Mouse (Mus musculus) layer of hippocampus, adult 6 months (tissue): ENCODE measurements around the gene Mlxipl. TPM values are rescaled to one million over a fixed set of nuclear protein-coding genes. Genes with fewer than 3 reads are reported as not detected.

Source experiments
- long read RNA-seq, 2 experiments: library from polyadenylated mRNA; unstranded; transcript quantifications; one replicate each; pipeline ENCODE4 v2.0.0; 2019 to 2020
- polyA plus RNA-seq: library from polyadenylated mRNA; unstranded; fragments of <200 nt; fragmentation: Nextera tagmentation; gene quantifications from 2 replicates; pipeline ENCODE4 v1.2.3, GENCODE M21; 2021

Mlxipl gene
- polyA plus RNA-seq = 0.26 and 0.29 TPM in 2 replicates
- long read RNA-seq, experiment 1 = 0 reads
- long read RNA-seq, experiment 2, partial matches to known transcripts = 1 of 2 reads
- long read RNA-seq, experiment 2, other reads (novel, unspliced or antisense) = 1 of 2 reads

DNA sequence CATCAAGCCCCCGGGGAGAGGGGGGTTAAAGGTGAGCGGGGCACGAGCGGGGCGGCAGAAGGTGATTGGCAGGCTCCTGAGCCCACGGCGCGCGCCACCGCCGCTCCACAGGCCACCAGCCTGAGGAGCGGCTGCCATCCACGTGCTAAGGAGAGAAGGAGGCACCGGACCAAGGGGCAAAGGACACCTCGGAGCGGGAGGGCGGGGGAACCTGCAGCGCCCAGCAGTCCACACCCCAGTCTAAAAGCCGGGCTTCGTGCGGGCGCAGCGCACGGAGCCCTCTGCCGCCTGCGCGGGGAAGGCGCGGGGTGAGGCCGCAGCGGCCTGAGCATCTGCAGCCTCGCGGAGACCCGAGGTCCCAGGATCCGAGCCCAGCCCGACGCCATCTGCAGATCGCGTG is at the start of gene Mlxipl:
TSS of gene Mlxipl (plus strand) at position 238 of the 400 bp plus-strand sequence.

DNA sequence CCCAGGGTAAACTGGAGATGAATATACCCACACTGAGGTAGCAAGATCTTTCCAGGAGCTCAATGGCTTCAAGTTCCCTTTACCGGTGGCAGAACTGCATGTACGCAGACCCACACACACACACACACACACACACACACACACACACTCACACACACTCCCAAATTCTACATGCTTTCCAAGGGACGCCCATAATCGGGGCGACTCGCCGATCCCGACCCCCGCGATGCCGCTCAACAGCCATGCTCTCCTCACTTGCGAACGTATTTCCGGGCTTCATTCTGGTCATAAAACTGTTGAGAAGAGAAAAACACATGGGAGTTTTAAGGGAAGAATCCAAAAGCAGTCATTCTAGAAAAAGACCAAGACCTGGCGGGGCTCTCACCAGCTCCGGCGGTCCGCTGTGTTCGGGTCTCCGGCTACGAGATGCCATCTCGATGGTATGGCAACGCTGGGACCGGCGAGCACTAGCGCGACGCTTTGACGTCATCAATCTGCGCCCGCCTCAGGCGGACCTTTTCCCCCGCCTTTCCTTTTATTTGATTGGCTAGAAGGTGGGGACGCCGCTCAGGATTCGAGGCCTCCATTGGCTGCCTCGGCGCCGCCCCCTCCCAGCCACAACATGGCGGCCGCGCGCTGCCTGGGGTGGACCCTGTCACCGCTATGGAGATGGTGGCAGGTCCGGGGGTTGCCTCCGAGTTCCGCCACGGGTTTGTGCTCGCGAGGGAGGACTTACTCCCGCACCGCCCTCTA is 25.9 kb upstream of the Mlxipl start, which contains the start of gene Dnajc30:
TSS of gene Dnajc30 (plus strand) at position 574 of the 753 bp plus-strand sequence.

DNA sequence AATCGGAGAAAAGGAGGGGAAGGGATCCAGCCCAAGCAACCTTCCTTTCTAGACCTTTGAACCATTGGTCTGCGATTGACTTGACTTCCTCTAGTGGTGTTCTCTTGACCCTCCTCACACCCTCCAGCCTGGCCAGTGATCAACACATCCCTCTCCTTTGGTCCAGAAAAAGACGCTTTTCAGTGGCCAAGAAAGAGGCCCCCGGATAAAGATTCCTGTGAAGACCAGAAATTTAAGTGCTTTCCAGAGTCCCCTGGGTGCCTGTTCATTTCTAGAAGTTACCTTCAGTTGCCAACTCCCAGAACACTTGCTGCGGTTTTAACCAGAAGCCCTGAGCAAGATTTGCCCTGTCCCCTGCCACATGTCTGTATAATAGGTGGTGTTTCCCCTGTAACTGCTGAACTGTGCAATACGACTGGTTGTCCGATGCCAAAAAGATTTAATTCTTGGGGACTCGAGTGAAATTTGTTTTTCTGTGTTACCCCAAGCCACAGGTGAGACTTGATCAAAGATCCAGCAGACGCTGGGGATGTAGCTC is 24.7 kb upstream of the Mlxipl start, which contains the start of gene Bud23:
TSS of gene Bud23 (minus strand) at position 51 of the 538 bp plus-strand sequence.

DNA sequence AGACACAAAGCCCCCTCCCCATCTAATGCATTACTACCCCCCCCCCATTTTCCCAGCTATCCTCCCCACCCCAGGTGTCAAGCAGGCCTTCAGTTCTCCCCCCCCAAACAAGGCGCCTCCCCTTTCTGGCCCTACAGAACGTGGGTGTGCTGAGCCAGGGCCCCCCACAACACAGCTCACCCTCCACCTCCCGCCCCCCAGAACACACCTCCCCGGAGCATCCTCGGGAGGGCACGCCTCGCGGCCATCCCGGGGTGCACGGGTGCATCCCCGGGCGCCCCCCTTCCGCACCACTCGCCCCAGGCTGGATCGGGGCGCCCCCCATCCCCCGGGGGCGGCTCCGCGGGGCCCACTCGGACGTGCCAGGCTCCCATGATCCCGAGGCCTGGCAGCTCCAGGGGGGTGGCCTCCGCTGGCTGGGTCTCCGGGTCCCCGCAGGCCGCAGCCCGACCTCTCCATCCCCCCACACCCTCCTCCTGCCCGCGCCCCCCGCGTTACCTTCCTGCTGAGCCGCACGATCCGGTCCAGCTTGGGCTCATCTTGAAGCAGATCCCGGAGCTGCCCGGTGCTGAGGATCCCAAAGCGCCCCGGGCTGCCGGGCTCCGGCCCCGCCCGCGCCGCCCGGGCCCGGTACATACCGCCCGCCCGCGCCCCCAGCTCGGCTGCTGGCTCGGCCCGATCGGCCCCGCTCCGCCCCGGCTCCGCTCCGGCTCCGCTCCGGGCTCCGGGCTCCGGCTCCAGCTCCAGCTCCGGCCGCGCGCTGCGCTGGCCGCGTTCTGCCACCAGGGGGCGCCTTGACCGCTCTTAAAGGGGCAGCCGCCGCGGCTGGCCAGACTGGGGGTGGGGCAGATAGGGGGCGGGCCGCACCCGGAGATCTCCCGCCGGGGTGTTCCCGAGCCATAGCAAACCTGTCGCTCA is 11.9 kb upstream of the Mlxipl start, which contains the start of gene Vps37d:
TSS of gene Vps37d (minus strand) at position 703 of the 918 bp plus-strand sequence.

DNA sequence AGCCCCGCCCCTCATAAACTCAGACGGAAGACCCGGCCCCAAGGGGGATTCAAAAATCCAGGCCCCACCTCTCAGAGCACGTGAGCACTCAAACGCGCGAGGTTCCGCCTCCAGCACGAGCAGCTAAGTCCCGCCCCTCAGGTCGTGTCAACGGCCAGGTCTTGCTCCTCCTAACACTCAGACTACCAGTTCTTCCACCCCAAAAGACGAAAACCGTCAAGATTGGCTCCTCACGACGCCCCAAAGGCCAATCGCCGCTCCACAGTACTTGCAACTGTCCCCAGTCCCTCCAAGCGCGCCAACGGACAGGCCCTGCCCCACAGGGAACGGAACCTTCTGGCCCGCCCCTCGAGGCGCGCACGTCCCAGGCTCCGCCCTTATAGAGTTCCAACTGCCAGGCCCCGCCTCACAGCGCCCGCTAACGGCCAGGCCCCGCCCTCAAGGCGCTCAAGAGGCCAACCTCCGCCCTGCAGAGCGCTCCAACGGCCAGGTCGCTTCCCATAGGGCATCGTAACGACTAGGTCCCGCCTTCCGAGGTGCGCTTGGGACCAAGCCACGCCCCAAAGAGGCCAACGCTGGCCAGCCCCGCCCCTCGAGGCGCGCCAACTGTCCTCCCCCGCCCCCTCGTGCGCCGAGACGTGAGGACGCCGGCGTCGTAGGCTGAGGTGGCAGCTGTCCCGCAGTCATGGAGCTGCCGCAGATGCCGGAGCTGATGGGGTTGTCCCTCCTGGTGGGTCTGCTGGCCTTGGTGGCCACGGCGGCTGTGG is 59.5 kb downstream of the Mlxipl start, which contains the start of gene Tbl2:
TSS of gene Tbl2 (plus strand) at position 605 of the 767 bp plus-strand sequence.

DNA sequence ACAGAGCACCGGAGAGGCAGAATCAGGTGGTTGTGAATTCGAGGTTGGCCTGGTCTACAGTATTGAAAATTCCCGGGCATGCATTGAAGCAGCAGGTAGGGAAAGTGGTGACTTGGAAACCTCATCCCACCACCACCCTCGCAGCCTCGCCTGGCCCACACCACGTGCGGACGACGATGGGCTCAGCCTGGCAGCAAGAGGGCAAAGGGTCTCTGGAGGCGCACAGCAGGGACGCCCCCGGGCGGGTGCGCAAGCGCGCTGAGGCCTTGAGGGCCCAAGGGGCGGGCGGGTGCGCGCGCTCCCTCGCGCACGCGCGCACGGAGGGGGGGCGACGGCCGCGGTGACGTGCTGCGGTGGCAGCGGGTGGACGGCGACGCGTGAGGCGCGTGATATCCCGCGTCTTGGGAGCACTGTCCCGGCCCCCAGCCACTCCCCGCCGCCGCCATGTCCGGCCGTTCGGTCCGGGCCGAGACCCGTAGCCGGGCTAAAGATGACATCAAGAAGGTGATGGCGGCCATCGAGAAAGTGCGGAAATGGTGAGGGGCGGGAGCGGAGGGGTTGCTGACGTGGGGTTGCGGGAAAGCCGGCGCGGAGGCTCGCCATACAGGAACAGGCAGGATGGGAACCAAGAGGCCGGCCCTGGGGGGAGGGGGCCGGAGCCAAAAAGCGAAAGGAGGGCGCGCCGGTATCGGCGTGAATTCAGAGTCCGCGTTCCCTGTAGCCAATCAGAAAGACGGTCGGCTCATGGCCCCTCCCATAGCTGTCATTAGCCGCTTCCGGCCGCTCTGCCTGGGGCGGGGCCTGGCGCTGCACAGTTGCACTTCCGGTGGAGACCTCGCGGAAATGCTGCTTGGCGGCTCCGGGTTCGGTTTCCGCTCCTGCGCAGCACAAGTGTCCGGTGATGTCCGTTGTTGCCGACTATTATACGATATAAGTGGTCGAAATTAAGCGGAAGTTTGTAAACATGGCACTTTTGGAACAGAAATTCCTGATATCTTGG is 78.7 kb downstream of the Mlxipl start, which contains the start of gene Bcl7b:
TSS of gene Bcl7b (plus strand) at position 221 of the 1,000 bp plus-strand sequence.

DNA sequence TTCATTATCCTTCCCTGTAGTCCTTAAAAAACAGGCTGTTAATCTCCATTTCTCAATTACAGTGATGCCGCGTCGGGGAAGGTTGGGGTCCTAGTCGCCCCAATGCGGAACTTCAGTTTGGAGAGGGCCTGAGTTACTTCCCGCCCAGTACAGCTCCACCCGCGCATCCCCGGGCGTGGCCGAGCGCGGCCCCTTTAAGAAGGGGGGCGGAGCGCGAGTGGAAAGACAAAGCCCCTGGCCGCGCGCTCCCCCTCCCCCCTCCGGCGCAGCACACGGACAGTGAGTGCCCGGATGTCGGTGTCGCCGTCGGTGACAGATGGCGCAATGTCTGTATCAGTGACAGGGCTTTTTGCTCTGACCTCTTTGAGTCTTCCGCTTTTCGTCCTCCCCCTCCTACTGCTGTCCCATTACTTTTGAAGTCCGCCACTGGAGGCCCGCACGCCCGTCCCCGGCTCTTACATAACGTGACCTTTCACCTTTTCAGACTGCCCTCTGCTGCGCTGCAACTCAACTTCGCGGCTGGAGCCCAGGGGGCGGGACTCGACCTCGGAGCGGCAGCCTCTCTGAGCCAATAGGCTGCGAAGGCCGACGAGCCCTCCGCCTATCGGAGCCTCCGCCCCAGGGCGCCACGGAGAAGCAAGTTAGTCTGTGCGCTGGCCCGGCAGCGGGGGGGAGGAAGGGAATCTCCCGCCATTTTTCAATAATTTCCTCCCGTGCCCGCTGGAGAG is 97.1 kb downstream of the Mlxipl start, which contains the start of gene Baz1b:
TSS of gene Baz1b (plus strand) at position 644 of the 728 bp plus-strand sequence.

Other genes starting within 250 kb of the Mlxipl start
- gene Tmem270, start 183.2 kb upstream of the Mlxipl start, polyA plus RNA-seq = not detected in 2 replicates
- not detected in 2 replicates for gene Cldn13, start 174.4 kb upstream of the Mlxipl start, polyA plus RNA-seq
- 6.6 and 7.0 TPM in 2 replicates for gene Mettl27, start 157.5 kb upstream of the Mlxipl start, polyA plus RNA-seq
- gene Cldn4, start 143.0 kb upstream of the Mlxipl start, polyA plus RNA-seq = not detected in 2 replicates
- 1.6 and 5.9 TPM in 2 replicates for gene Cldn3, start 103.7 kb upstream of the Mlxipl start, polyA plus RNA-seq
- 42.2 and 48.0 TPM in 2 replicates for gene Abhd11, start 80.7 kb upstream of the Mlxipl start, polyA plus RNA-seq
- gene Stx1a, start 66.4 kb upstream of the Mlxipl start, polyA plus RNA-seq = 77.2 and 94.5 TPM in 2 replicates
- 71.9 and 91.8 TPM in 2 replicates for gene Dnajc30, start 25.7 kb upstream of the Mlxipl start, polyA plus RNA-seq
- 47.5 and 49.2 TPM in 2 replicates for gene Bud23, start 24.9 kb upstream of the Mlxipl start, polyA plus RNA-seq
- gene Vps37d, start 11.6 kb upstream of the Mlxipl start, polyA plus RNA-seq = 2.4 and 3.7 TPM in 2 replicates
- 17.6 and 17.9 TPM in 2 replicates for gene Tbl2, start 59.8 kb downstream of the Mlxipl start, polyA plus RNA-seq
- gene Bcl7b, start 78.4 kb downstream of the Mlxipl start, polyA plus RNA-seq = 78.1 and 83.6 TPM in 2 replicates
- 10.4 and 12.0 TPM in 2 replicates for gene Baz1b, start 97.4 kb downstream of the Mlxipl start, polyA plus RNA-seq
- gene Fzd9, start 161.3 kb downstream of the Mlxipl start, polyA plus RNA-seq = 4.5 and 8.4 TPM in 2 replicates